Mouse (Mus musculus) gastrocnemius, postnatal 36 days (tissue): ENCODE data around the gene Nat9. TPM values are rescaled to one million over a fixed set of nuclear protein-coding genes. Genes with fewer than 3 reads are reported as not detected.

Experiments used
- DNase-seq, 2 experiments: peaks; one replicate each; pipeline ENCODE4 v3.0.0; 2022
- intact Hi-C: fragments of 180-260 bp; cut with DNase I; formaldehyde crosslinking; loops from one replicate; pipeline ENCODE4 v1.15.1; 2025
- long read RNA-seq, 2 experiments: library from polyadenylated mRNA; stranded (forward); transcript quantifications; one replicate each; pipeline ENCODE4 v2.0.0; 2021
- total RNA-seq, 2 experiments: library from RNA; stranded (reverse); gene quantifications; 2 replicates each; pipeline ENCODE4 v1.2.3; 2021

Gene Nat9
- total RNA-seq, result 10 to 100 TPM; 10.6 to 12.9 TPM
- long read RNA-seq, experiment 1, transcript Nat9-203 (7 exons, 1,204 nt), result major isoform, 8 of 17 reads
- long read RNA-seq, experiment 1, partial matches to known transcripts, result 4 of 17 reads
- long read RNA-seq, experiment 1, other reads (novel, unspliced or antisense), result 1 of 17 reads
- long read RNA-seq, experiment 2, transcript Nat9-203 (7 exons, 1,204 nt), result major isoform, 12 of 22 reads
- long read RNA-seq, experiment 2, partial matches to known transcripts, result 5 of 22 reads
- long read RNA-seq, experiment 2, other reads (novel, unspliced or antisense), result 2 of 22 reads

DNA sequence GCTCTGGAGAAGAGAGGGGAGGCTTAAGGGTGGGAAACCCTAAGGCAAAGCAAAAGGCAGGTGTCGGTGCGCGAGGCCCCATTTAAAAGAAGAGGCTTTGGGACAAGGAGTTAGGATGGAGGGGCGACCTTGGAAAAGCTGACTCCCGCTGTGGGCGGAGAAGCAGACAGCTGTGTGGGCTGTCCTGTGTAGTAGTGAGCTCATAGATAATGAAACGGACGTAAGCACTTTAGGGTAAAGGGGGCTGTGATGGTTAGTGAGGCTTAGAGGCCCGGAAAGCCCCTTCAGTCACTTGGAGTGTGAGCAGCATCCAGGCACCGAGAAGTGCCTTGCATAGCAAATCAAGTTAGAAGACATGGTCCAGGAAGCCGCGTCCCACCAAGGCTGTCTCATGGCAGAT, at the start of gene Nat9:
TSS of gene Nat9 (minus strand) at position 167 of the 400 bp plus-strand sequence.
- intact Hi-C loops, result no loop called here

DNA sequence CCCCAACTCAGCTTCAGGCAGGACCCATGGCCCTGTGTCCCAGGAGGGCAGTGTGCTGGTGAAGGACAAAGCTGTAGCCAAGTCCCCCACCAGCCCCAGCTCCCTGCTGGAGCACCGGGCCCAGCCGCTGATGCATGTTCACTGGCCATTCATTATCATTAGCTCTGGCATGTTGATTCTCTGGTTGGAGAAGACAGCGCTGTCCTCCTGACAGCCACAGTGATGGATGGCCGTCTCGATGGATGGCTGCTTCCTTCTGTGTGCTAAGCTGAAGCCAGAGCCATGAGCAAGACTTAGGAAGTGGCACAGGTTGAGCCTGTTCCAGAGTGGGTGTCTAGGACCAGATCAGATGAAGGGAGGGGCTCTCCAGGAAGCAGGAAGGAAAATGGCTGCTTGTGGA, 48.9 kb upstream of the Nat9 start:
- DNase-seq, result no peak
- intact Hi-C loops, result no loop called here

More for the DNA sequence above, at the start of gene Nat9:
- no peak for DNase-seq

DNA sequence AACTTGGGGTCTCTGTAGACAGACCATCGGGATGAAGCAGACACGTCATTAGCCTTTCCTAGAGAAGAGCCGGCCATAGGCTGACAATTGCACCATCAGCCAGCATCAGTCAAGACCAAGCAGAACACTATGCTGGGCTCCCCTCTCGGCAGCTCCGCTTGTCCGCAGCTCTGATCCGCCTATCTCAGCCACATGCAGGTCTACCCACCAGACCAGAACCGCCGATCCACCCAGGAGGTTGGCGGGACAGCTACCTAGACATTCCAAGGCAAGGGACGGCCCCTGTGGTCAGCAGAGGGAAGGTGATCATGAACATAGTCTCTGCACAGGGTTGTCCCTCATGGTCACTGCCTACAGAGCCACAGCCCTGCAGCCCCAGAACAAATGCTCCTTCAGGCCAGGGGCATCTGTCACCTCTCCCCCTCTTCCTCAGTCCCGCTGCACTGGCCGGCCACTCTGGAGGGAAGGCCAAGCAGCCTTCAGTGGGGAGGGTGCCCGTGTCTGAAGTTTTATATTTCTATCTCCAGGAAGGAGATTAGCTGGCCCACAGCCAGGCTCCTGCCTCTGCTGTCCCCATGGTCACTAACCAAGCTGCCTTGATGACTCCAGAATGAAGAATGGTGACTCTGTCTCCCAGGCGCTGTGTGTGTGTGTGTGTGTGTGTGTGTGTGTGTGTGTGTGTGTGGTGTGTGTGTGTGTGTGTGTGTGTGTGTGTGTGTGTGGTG, 46.8 kb upstream of the Nat9 start:
- intact Hi-C loops, result no loop called here
- no peak for DNase-seq

DNA sequence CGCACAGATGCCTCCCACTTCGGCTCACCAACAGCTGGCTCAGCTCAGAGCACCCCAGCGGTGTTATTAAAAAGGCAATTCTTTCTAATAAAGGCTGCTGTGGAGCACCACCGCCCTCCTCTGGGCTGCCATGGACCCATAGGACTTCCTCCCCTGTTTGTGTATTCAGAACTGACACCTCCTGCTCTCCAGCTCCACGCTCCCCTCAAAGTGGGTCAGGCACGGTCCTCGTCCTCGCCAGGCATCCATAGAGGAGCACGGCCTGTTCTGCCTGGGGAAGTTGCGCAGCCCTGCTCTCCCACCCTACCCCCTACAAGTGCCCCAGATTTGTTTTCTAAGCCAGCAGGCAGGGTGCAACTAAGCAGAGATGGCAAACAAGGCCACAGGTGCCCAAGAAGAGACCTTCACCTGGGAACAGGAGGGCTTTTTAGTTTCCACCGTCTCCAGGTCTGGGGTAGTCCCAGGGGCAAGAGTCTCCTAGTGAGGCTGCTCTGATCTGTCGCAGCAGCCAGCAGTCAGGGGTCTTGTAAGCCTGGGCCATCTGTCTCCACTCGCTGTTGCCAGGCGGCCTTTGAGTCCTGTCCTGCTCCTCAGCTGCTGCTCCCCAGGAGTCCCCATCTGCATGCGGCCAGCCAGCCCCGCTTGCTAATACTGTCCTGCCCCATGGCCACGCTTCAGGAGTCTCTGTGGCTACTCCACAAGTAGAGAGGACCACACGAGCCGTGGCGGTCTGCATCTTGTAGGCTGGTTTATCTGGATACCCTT, 46.0 kb upstream of the Nat9 start:
- no peak for DNase-seq
- intact Hi-C loops, result no loop called here

DNA sequence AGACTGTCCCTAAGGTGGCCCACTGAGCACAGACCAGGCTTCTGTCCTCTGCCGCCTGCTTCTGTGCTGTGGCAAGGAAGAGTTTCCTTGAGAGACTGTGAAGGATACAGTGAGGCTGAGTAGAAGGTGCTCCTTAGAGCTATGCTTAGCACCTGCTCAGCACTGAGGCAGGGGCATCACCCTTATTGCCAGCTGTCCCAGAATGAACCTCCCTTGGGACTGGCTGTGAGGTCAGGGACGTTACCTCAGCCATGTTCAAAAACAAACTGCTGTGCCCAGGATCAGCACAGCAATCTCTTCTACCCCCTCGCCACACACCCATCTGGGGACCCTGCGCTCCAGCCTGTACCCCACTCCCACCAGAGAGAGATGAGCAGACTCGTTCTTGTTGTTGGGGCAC, 45.2 kb upstream of the Nat9 start:
- intact Hi-C loops, result no loop called here
- no peak for DNase-seq

DNA sequence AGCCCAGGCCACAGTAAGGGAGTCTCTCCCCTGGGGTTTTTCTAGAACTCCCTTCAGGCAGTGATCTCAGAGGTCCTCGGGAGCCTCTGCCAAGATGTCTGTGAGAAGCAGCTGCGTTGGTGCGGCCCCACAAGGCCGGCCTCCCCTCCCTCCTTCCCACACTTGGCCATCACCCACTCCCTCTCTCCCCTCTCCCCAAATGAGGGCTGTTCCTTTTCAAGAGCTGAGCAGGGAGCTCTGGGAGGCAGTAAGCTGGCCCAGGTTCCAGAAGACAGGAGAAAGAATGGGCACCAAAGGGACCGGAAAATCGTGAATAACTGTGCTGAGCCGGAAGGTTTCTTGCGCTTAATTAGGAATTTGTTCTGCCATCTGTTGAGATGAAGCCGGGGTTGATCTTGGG, 44.3 kb upstream of the Nat9 start:
- intact Hi-C loops, result no loop called here
- no peak for DNase-seq

DNA sequence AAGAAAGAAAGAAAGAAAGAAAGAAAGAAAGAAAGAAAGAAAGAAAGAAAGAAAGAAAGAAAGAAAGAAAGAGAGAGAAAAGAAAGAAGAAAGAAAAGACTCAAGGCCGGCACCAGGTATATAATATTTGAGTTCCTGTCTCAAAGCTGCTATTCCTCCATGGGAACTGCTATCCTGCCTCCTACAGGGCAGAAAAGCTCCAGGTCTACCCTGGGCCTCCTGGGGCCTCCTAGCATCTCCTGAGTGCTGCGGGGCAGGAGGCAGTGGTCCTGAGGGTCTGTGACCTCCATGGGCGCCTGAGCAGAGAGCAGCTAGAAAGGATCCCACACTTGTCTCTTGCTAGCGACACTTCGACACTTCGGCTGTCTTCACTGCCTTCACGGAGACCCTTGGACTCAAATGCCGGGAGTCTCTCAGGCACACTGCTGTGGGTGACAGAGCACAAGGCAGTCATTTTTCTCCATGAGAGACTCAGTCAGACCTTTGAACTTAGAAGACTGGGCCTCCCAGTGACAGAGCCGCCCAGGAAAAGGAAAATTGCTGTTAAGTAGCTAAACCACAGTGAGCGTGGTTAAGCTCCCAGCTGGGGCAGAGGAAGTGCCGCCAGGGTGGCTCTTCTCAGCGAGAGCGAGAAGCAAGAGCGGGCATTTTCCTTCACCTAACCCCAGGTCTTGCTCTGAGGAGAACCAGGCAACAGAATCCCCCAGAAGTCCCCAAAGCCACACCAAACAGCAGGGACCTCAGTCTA, 43.7 kb upstream of the Nat9 start:
- DNase-seq, result no peak
- intact Hi-C loops, result no loop called here

DNA sequence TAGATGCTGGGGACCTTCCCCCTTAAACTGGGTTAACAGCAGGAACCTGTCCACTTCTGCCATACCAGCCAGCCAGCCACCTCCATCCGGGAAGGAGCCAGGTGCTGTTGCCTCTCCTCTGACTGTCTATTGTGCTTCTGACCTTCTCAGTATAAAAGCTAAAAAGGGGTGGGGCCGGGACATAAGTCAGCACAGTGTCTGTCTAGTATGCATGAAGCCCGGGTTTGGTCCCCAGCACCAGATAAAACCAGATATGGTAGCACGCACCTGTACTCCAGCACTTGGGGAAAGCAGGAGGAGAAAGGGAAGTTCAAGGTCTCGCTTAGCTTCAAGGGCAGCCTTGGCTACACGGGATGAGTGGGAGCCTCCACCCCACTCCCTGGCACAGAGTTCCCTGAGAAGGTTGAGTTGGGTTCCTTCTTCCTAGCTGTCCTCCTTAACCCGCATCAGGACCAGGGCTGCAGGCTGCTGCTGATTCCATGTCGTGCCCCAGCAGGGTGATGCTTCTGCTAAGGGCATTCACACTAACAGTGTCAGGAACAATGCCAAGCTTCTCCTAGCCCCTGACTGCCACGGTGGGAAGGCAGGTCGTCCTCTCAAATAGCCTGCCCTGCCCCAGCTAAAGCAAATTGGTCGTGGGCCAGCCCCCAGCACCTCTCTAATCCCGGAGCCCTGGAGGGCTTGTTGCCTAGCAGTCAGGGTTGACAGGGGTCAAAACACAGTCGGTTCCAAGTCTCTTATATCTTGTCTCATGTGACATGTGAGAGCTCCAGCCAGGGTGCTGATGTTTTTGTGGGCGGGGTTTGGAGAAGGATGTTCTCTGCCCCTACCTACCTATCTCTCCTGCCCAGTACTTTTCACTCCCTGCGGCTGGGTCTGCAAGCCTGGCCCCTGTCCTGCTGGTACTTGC, 41.6 kb upstream of the Nat9 start:
- intact Hi-C loops, result no loop called here

DNA sequence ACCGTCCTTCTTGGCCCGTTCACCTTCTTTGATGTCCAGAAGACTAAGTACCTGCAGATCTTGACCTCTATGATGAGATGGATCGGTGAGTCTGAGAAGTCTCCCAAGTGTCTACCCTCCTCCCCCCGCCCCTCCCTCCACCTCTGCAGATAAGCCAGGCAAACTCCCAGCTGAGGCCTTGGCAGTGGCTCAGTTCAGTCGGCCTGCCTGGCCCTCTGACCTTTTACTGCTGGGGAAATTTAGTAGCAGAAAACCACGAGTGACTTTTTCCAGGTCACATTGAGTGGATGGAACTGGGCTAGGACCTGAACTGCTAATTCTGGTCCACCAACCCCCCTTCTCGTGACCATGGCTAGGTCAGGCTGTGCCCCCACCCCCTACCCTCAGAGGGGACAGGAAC, 40.8 kb upstream of the Nat9 start:
- intact Hi-C loops, result no loop called here
- no peak for DNase-seq

More for the DNA sequence above, 41.6 kb upstream of the Nat9 start:
- DNase-seq, result no peak

DNA sequence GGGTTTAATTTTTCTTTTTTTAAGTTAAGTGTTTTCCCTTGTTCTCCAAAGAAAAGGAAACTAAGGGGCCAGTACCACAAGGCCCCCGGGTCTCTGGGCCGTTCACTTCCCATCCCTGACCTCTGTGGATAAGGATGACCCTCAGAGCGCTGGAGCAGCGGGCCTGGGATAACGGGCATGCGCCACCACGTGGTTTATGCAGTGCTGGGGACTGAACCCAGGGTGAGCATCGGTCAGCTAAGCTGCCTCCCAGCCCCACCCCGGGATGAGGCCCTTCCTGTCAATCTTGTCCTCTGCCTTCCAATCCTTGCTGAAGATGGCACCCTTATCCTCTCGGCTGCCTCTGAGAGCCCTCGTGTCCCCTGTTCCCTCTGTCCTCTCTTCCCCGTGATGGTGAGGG, 40.0 kb upstream of the Nat9 start:
- intact Hi-C loops, result no loop called here
- DNase-seq, result no peak

DNA sequence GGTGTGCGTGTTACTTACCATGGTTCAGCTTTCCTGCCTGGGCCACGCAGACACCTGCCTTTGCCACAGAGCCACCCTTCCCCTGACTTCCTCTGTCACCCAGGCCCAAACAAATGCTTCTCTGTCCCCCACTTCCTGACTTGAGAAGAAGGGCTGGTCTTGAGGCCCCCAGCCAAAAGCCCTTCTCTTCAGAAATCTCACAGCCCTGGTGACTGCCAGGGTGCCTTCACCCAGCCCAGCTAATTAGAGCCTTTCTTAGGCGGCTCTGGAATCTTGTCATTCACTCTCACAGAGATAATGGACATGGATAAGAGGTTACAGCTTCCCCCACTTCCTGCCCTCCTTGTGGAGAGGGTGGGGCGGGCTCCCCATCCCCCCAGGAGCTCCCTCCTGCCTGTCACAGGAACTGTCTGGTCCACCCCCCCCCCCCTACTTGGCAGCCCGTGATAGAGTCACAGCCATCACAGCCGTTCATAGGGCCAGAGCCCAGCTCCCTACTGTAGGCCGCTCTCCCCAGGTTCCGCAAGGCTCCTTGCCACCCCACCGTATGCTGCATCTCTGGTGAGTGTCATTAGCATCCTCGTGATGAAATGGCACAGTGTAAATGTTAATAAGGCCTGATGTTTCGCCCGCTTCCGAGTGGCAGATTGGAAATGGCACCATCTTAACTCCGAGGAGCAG, 39.3 kb upstream of the Nat9 start:
- intact Hi-C loops, result no loop called here
- no peak for DNase-seq

DNA sequence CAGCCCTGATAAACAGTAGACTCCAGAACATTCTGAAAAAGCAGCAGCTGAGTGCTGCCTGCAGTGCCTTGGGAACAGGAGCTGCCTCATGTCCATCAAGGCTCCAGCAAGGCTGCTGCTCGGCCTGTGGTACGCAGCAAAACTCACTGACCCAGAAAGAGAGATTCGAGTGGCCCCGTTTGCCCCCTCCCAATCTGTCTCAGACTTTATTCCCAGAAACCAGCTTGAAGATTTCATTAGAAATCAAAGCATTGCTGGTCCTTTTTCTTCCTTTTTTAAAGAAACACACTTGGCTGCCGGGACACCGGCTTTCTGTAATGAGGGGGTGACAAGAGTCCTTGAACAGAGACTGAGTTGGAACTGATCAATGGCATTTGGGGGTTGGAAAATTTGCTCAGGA, 37.6 kb upstream of the Nat9 start:
- DNase-seq, result no peak
- intact Hi-C loops, result no loop called here

DNA sequence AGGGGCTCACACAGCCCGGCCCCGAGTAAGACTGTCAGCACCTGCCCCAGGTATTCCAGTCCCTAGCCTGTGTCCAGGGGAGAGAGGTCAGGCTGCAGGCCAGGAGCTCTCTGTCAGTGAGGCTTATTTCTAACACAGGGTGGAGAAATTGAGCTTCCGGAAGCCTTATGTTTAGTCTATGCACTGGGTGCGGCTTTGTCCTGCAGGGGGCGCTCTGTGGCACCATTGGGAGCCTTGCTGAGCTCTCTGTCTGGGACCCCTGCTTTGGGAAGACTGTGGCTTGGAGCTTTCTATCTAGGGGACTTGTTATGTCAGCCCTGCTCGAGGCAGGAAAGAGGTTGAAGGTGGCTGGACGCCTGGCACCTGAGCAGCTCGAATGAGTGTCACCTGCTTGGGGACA, 37.2 kb upstream of the Nat9 start:
- intact Hi-C loops, result no loop called here
- DNase-seq, result no peak

DNA sequence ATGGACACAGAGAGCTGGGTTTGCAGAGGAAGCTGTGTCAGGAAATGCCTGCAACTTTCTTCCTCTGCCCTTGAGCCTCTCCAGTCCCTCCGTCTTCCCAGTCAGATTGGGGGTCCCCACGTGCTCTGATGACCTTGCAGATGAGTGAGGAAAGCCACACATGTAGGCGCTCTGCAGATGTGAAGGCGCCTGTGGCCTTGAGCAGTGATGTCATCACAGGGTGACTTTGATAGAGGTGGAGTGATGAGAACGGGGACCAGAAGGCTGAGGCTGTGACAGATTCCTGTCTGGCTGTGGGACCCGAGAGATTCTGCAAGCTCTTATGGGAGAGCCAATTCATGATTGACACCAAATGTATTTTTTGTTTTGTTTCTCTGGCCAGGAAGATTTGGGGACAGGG, 36.2 kb upstream of the Nat9 start:
- no peak for DNase-seq
- intact Hi-C loops, result no loop called here

DNA sequence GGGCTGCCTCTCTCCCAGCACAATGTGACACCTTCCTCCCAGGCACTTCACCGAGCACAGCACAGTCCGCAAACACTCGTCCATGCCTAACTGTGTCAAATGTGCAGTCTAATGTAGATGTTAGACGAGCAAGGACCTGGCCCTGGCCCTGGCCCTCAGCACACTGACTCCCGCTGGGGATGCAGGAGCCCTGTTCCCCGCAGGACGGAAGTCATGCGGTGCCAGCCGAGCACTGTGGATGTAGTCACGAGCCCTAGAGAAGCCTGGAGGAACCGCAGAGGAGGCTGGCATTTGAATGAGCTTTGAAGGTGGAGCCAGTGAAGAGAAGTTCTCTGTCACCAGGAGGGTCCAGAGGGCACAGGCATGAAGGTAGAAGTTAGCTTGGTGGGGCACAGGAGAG, 35.8 kb upstream of the Nat9 start:
- intact Hi-C loops, result no loop called here
- DNase-seq, result no peak

DNA sequence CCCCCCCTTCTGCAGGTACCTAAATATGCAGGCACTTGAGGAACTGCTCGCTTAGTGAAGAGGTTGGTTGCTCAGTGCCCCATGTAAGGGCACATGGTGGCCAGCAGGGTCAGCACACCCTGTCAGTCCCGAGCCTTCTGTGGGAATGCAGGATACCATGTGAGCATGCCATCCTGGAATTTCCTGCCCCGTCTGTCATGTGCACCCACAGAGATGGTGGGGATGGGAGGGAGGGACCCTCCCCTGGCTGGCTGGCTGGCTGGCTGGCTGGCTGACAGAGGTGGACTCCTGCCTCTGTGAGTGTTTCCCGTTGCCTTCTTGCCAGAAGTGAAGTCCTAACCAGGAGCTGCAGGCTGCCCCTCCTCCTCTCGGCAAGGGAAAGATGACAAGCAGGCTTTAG, 34.9 kb upstream of the Nat9 start:
- no peak for DNase-seq
- intact Hi-C loops, result no loop called here

DNA sequence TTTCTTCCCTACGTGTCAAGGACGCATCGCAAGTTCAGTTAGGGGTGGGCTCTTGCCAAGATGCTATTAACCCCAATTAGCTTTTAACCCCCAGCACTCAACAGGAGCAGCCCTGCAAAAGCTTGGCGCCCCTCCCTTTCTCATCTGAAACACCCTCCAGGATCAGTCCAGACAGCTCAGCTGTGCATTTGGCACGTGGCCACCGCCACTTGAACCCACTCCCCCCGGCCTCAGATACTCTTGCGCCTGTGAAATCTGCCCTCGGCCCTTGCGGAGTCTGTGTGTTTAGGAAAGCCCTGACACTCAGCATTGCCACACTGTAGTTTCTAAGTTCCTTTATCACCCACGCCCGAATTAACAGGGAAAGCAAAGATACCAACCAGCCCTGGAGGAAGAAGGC, 34.4 kb upstream of the Nat9 start:
- DNase-seq, result no peak
- intact Hi-C loops, result no loop called here

DNA sequence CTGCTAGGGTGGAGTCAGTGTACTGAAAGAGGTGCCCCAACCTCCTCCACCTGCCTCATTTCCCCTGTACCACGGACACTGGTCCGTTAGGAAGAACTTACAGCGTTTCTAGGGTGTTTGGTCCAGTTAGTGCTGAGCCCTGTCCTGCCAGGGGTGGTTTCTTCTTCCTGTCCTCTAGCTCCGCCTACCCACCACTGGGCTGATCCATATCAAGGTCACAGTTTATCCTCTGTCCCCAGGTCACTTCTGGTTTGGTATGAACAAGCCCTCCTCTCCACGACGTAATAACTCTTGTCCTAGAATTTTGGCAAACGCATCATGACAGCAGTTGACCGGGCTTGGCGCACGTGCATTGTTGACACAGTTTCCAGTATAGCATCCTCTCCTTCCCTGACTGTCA, 32.0 kb upstream of the Nat9 start:
- no peak for DNase-seq
- intact Hi-C loops, result no loop called here

DNA sequence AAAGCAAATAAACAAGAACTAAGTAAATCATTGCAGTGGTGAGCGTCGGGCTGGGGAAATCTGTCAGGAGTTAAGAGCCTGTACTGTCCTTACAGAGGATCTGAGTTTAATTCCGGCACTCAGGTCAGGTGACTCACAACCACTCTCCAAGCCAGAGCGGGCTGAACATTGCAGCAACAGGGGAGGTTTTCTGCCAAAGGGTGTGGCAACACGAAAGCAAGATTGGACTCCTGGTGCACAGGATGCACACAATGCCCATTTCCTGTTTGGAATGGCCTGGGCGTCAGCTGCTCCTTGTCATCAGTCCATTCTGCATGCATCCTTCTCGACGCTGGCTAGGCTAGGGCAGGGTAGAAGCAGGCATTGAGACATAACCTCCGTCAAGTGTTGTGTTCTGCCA, 31.6 kb upstream of the Nat9 start:
- DNase-seq, result no peak
- intact Hi-C loops, result no loop called here
